Mouse (Mus musculus) T-helper 1 cell (primary cell): Measurements from ENCODE around the gene Gp1bb.

Experiments
- in situ Hi-C: fragments of 300-600 bp; cut with MboI, MseI; formaldehyde crosslinking; loops from one replicate; pipeline ENCODE4 v1.15.1; 2025; ENCODE audit warnings: high pct_unique_total_duplicates

Gene Gp1bb

DNA sequence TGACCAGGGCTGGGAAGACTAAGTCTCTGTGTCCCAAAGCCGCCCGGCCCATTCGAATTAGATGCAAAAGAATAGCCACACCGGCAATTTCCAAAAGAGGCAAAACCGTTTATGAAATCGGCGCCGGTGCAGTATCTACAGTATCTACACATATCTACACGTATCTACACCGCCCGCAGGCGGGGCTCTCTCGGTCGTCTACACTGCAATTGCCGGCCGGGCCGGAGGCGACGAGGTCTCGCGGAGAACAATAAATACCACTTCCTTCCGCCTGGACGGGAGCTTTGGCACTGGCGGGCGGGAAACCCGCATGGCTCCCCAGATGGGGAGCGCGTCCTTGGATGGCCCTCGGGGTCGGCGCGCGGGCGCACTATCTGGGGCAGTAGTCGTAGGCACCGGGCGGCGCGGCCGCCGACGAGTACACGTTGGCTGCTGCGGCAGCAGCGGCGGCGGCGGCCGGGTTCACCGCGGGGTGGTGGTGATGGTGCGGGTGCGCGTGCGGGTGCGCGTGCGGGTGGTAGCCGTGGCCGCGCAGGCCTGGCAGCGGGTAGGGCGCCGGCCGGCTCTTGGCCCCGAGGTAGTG, 40.5 kb downstream of the Gp1bb start:
- in situ Hi-C loops: no loop called here

DNA sequence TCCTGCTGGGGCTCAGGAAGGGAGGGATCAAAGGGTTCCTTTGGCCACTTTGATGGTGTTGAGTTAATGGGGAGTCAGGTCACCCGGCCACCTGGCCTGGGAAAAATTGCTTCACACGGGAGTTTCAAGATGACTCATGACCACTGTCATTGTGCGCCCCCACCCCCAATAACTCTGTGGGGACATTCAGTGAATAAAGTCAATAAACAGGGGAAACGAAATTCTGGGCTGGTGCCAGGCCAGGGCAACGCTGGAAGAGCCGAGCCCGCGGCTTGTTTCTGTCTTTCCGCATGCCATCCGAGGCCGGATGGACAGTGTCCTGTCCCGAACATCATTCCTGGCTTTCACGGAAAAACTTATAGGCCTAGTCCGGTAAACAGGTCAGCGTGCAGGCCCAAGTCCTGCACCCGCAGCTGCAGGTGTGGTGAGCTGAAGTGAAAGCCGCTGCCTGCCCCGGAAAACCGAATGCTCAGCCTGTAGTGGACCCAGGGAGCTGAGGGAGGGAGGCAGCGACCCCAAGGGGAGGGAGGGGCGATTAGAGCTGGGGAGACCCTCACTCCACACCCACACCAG, 41.1 kb downstream of the Gp1bb start:
- in situ Hi-C loops: no loop called here

DNA sequence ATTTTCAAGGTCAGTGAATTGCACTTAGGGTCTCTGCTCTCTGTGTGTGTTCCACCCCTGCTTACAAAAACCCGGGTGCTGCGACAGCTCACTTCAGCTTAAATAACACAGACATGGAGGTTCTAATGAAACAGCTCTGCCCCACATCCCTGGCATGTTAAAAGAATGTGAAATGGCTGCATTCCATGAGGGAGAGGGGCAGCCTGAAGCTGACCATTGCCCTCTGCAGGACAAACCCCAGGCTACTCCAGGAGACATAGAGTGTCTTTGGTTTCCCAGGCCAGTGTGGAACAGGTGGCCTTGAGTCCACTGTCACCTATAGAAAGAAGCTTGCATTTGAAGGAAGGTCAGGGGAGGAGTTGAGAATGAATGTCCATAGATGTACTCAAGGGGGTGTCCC, 41.8 kb downstream of the Gp1bb start:
- in situ Hi-C loops: no loop called here

DNA sequence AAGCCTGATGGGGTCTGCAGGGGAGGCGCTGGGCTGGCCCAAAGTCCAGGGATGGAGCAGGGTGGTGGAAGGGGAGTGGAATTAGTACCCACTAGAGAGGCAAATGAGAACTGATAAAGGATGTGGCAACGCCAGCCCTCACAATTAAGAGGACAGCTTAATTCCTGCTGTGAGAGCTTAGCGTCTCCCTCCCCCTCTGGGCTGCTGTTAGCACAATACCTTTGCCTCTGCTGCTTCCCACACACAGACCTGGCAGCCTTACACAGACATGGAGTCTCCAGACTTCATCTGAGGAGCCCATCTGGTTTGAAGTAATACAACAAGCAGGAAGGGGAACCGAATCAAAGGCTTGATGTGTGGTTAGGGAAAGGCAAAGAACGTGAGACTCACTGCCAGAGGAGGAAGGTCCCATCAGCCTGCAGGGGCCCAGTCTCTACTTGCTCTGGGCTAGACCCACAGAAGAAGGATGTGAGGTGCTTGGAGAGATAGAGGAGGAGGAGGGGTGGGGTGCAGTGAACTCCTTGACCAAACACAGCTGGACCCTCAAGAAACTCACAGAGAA, 44.5 kb downstream of the Gp1bb start:
- in situ Hi-C loops: no loop called here

DNA sequence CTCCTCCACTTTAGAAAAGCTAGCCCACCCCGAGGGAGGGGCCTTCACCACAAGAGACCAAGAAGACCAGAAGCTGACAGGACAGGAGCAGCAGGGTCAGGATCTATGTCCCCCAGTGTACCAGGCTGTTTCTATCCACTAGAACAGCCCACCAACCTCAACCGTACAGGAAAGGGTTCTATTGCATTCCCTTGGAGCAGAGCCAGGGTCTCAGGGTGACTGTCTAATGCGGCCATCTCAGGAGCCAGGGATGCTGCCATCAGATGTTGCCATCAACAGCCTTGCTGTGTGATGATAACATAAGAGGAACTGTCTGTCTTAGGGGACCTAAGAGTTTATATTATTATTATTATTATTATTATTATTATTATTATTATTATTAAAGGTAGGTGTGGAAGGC, 45.1 kb downstream of the Gp1bb start:
- in situ Hi-C loops: no loop called here

DNA sequence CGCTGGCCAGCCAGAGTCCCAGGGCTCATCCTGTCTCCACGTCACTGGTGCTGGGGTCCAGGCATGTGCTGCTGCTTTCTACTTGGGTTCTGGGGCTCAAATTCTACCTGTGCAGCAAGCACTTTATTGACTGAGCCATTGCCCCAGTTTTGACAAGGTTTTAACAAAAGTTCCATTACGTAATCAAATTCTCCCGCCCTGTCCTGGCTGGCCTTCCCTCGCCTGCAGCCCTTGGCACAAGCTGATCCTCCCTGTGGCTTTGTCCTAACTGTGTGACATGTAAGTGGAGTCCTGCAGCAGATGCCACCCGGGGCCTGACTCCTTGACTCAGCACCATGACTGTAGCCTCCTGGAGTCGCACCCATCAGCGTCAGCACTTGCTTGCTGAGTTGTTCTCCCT, 48.0 kb downstream of the Gp1bb start:
- in situ Hi-C loops: no loop called here
